9 mouse cellular contexts compared by ENCODE assay signal in the genomic region with DNA sequence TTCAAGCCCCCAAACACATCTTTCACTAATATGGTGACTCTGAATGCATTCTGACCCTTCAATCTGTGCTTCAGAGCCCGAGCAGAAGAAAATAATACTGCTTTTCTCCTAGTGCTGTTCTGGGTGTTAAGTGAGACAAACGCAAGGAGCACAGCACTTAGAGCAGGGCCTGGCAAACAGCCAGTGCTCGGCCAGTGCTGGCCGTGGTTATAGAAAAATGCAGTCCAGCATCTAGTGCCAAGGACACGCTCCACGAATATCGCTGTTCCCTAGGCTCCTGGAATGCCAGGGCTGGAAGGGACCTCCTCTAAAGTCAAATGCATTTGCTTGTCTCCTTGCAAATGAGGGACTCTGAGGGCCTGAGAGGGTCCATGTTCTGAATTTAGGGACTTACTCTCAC.
DNase-seq lines count a peak whose midpoint lies in the region; ATAC-seq and TF ChIP-seq lines count a peak whose summit lies in the region.
"Had no signal": no experiment of that assay in that cellular context is flagged by ENCODE, and none has a peak within 500 bp of the region (broad histone marks: within the 10 kb centered on the region; RNA-seq: fewer than 3 reads in every experiment).

No protein-coding gene starts in this region.

- no peaks in the 10 kb centered on the region for H3K36me3 ChIP-seq in hindbrain, embryonic 10.5 days
- no peaks in the 10 kb centered on the region for H3K36me3 ChIP-seq in hindbrain, embryonic 11.5 days (ENCODE audit: control insufficient read depth, insufficient read depth, low read length)
- no peaks in the 10 kb centered on the region for H3K36me3 ChIP-seq in heart, postnatal 0 days (replicated peaks; ENCODE audit: control insufficient read depth, insufficient read depth, low read length)
- no peaks in the 10 kb centered on the region for H3K36me3 ChIP-seq in limb, embryonic 12.5 days
- H3K36me3 ChIP-seq: midbrain, embryonic 12.5 days had no signal

- no peak for TF ChIP-seq EP300 in heart, postnatal 0 days (IDR thresholded peaks at IDR 0.05; ENCODE audit: low read depth)

- H3K9me3 ChIP-seq in hindbrain, embryonic 10.5 days = no peaks in the 10 kb centered on the region
- H3K9me3 ChIP-seq in hindbrain, embryonic 11.5 days (ENCODE audit: control insufficient read depth, low read length) = no peaks in the 10 kb centered on the region
- H3K9me3 ChIP-seq in heart, postnatal 0 days (replicated peaks; ENCODE audit: control insufficient read depth, low read length) = no peaks in the 10 kb centered on the region
- H3K9me3 ChIP-seq in limb, embryonic 12.5 days = no peaks in the 10 kb centered on the region
- H3K9me3 ChIP-seq: midbrain, embryonic 12.5 days had no signal

- H3K4me3 ChIP-seq in hindbrain, embryonic 10.5 days = no peak overlapping the region
- no peak overlapping the region for H3K4me3 ChIP-seq in hindbrain, embryonic 11.5 days (ENCODE audit: low read depth, low read length)
- H3K4me3 ChIP-seq in heart, postnatal 0 days (ENCODE audit: low read depth, low read length) = no peak overlapping the region
- no peak overlapping the region for H3K4me3 ChIP-seq in limb, embryonic 12.5 days (replicated peaks)
- H3K4me3 ChIP-seq: midbrain, embryonic 12.5 days had no signal

- 78% methylated on average over 7 of the region's 7 CpGs for WGBS in hindbrain, embryonic 10.5 days
- 73% methylated on average over 7 of the region's 7 CpGs for WGBS in hindbrain, embryonic 11.5 days
- 17% methylated on average over 7 of the region's 7 CpGs for WGBS in heart, postnatal 0 days
- 49% methylated on average over 7 of the region's 7 CpGs for WGBS in limb, embryonic 12.5 days

- no peak overlapping the region for H3K4me2 ChIP-seq in hindbrain, embryonic 11.5 days (replicated peaks; ENCODE audit: low read depth, low read length)
- no peak overlapping the region for H3K4me2 ChIP-seq in heart, postnatal 0 days (ENCODE audit: low read depth, low read length)
- no peak overlapping the region for H3K4me2 ChIP-seq in limb, embryonic 12.5 days
- H3K4me2 ChIP-seq: midbrain, embryonic 12.5 days had no signal

- H3K9ac ChIP-seq in hindbrain, embryonic 11.5 days (ENCODE audit: low read depth, low read length) = no peak overlapping the region
- H3K9ac ChIP-seq in heart, postnatal 0 days (replicated peaks; ENCODE audit: low read depth, low read length) = no peak overlapping the region
- H3K9ac ChIP-seq in limb, embryonic 12.5 days (replicated peaks) = no peak overlapping the region
- H3K9ac ChIP-seq: midbrain, embryonic 12.5 days had no signal

- no peak for TF ChIP-seq CTCF in heart, postnatal 0 days (IDR thresholded peaks at IDR 0.05; ENCODE audit: low read depth)

- DNase-seq in hindbrain, embryonic 10.5 days (ENCODE audit: low spot score) = no peak
- no peak for DNase-seq in hindbrain, embryonic 11.5 days (ENCODE audit: low spot score)
- peak; percentile 58 for DNase-seq in cerebellum, adult 11-12 months
- DNase-seq in heart, postnatal 0 days (ENCODE audit: low spot score) = peak; percentile 79
- DNase-seq in thymus, postnatal 25 days = no peak
- no peak for DNase-seq in urinary bladder, adult 2 months (ENCODE audit: low spot score)

- peak overlapping the region; percentile 78 for H3K27ac ChIP-seq in hindbrain, embryonic 10.5 days
- H3K27ac ChIP-seq in hindbrain, embryonic 11.5 days (ENCODE audit: low read depth, low read length) = no peak overlapping the region
- peak overlapping the region; percentile 85 for H3K27ac ChIP-seq in heart, postnatal 0 days (ENCODE audit: low read depth)
- peak overlapping the region; percentile 91 for H3K27ac ChIP-seq in limb, embryonic 12.5 days

- no peaks in the 10 kb centered on the region for H3K27me3 ChIP-seq in hindbrain, embryonic 10.5 days (ENCODE audit: insufficient read depth, poor library complexity, severe bottlenecking)
- H3K27me3 ChIP-seq in hindbrain, embryonic 11.5 days (ENCODE audit: control insufficient read depth, insufficient read depth, low read length) = no peaks in the 10 kb centered on the region; the same call in 1 of the 2 replicates
- no peaks in the 10 kb centered on the region for H3K27me3 ChIP-seq in heart, postnatal 0 days (ENCODE audit: control insufficient read depth, insufficient read depth, low read length)
- H3K27me3 ChIP-seq in limb, embryonic 12.5 days = no peaks in the 10 kb centered on the region
- H3K27me3 ChIP-seq: midbrain, embryonic 12.5 days had no signal

- H3K4me1 ChIP-seq in hindbrain, embryonic 10.5 days (replicated peaks) = peaks cover 63% of the 10 kb centered on the region
- peaks cover 14% of the 10 kb centered on the region for H3K4me1 ChIP-seq in hindbrain, embryonic 11.5 days (replicated peaks; ENCODE audit: control insufficient read depth, insufficient read depth, low read length)
- peaks cover 36% of the 10 kb centered on the region for H3K4me1 ChIP-seq in heart, postnatal 0 days (ENCODE audit: control insufficient read depth, insufficient read depth)
- peaks cover 60% of the 10 kb centered on the region for H3K4me1 ChIP-seq in limb, embryonic 12.5 days (replicated peaks)

- no peak for ATAC-seq in hindbrain, embryonic 11.5 days (ENCODE audit: low FRiP score)
- peak; percentile 68 for ATAC-seq in heart, postnatal 0 days (ENCODE audit: insufficient read depth, low read depth)
- no peak for ATAC-seq in limb, embryonic 12.5 days (ENCODE audit: insufficient number of reproducible peaks, insufficient read depth, low FRiP score, low TSS enrichment, low read depth)
- no peak for ATAC-seq in erythroid progenitor cell, adult 5-6 weeks (replicated peaks; ENCODE audit: low FRiP score, poor library complexity, severe bottlenecking)

Comparison
In these comparisons a context has a peak if more than half of its experiments do, and no peak if none do; other contexts are left out.
1. DNase-seq: peak in cerebellum, adult 11-12 months (single experiment) and heart, postnatal 0 days (single experiment); none in hindbrain, embryonic 10.5 days (single experiment), hindbrain, embryonic 11.5 days (single experiment), thymus, postnatal 25 days (single experiment) and urinary bladder, adult 2 months (single experiment).